Mouse (Mus musculus): ENCODE results near the gene Dennd1a. TPM values are rescaled to one million over a fixed set of nuclear protein-coding genes. Genes with fewer than 3 reads are reported as not detected.

The Dennd1a gene
- polyA plus RNA-seq, 1 experiment: 7.2 TPM

GRCm38 (mm10) chr2:37818761-37819525, 468.2 kb downstream of the Dennd1a start:
- DNase-seq (ENCODE audit: low spot score): no peak

- DNase-seq (ENCODE audit: low spot score): no peak
These were observed 471.5 kb downstream of the Dennd1a start for GRCm38 (mm10) chr2:37815676-37816075.

- no peak for DNase-seq (ENCODE audit: low spot score)
These were observed 472.3 kb downstream of the Dennd1a start for GRCm38 (mm10) chr2:37814820-37815361.

GRCm38 (mm10) chr2:37812401-37812800, 474.8 kb downstream of the Dennd1a start:
- DNase-seq (ENCODE audit: low spot score): no peak

GRCm38 (mm10) chr2:37811682-37812081, 475.5 kb downstream of the Dennd1a start:
- DNase-seq (ENCODE audit: low spot score): no peak

- DNase-seq (ENCODE audit: low spot score): no peak
These were observed 484.5 kb downstream of the Dennd1a start for GRCm38 (mm10) chr2:37802610-37803212.

- no peak for DNase-seq (ENCODE audit: low spot score)
These were observed 485.5 kb downstream of the Dennd1a start for GRCm38 (mm10) chr2:37801687-37802086.

- DNase-seq (ENCODE audit: low spot score): no peak
These were observed 488.1 kb downstream of the Dennd1a start for GRCm38 (mm10) chr2:37799137-37799536.

- DNase-seq (ENCODE audit: low spot score): no peak
These were observed 490.1 kb downstream of the Dennd1a start for GRCm38 (mm10) chr2:37797046-37797445.

- DNase-seq (ENCODE audit: low spot score): no peak
These were observed 491.2 kb downstream of the Dennd1a start for GRCm38 (mm10) chr2:37796021-37796420.

GRCm38 (mm10) chr2:37791340-37791739, 495.9 kb downstream of the Dennd1a start:
- DNase-seq (ENCODE audit: low spot score): no peak

- DNase-seq (ENCODE audit: low spot score): no peak
These were observed 496.5 kb downstream of the Dennd1a start for GRCm38 (mm10) chr2:37790738-37791137.

GRCm38 (mm10) chr2:37789995-37790394, 497.2 kb downstream of the Dennd1a start:
- DNase-seq (ENCODE audit: low spot score): no peak

- DNase-seq (ENCODE audit: low spot score): no peak
These were observed 498.2 kb downstream of the Dennd1a start for GRCm38 (mm10) chr2:37789029-37789428.

- DNase-seq (ENCODE audit: low spot score): no peak
These were observed 498.8 kb downstream of the Dennd1a start for GRCm38 (mm10) chr2:37788176-37788962.

- DNase-seq (ENCODE audit: low spot score): no peak
These were observed 500.7 kb downstream of the Dennd1a start for GRCm38 (mm10) chr2:37786461-37786860.

GRCm38 (mm10) chr2:37784473-37784872, 502.7 kb downstream of the Dennd1a start:
- DNase-seq (ENCODE audit: low spot score): no peak

- DNase-seq (ENCODE audit: low spot score): no peak
These were observed 505.2 kb downstream of the Dennd1a start for GRCm38 (mm10) chr2:37782002-37782401.

GRCm38 (mm10) chr2:37781421-37781820, 505.8 kb downstream of the Dennd1a start:
- DNase-seq (ENCODE audit: low spot score): no peak

- DNase-seq (ENCODE audit: low spot score): no peak
These were observed 506.8 kb downstream of the Dennd1a start for GRCm38 (mm10) chr2:37780270-37780929.

GRCm38 (mm10) chr2:37777958-37778720, 509.1 kb downstream of the Dennd1a start:
- no peak for DNase-seq (ENCODE audit: low spot score)

Measured in urinary bladder, adult 2 months (tissue).